Mouse (Mus musculus) midbrain, embryonic 16.5 days (tissue): ENCODE measurements at regions not wholly inside any gene's neighbourhood (a gene's known extent, or its start where the extent isn't known, plus 50 kb on each side); places are given as distances from the start of the nearest gene placed in this dataset.

Experiments
- ATAC-seq: fragments of 200-750 bp; cut with Nextera tagmentation; 2 replicates; pipeline ENCODE4 v1.8.0; 2017; ENCODE audit warnings: moderate TSS enrichment
- H3K27ac ChIP-seq: fragments of 300-500 bp; sonication (generic); 2 replicates; pipeline ENCODE4 v1.5.1; 2014; ENCODE audit warnings: mild to moderate bottlenecking, low read length, mixed read lengths
- H3K27me3 ChIP-seq: fragments of 300-500 bp; sonication (generic); 2 replicates; pipeline ENCODE4 v1.6.1; 2014; ENCODE audit warnings: low read depth, low read length, mixed read lengths; ENCODE audit not compliant: control insufficient read depth, insufficient read depth
- H3K36me3 ChIP-seq: fragments of 300-500 bp; sonication (generic); 2 replicates; pipeline ENCODE4 v1.6.1; 2014; ENCODE audit warnings: mild to moderate bottlenecking, low read length, moderate library complexity, mixed read lengths; ENCODE audit not compliant: control insufficient read depth, insufficient read depth
- H3K4me1 ChIP-seq: fragments of 300-500 bp; sonication (generic); 2 replicates; pipeline ENCODE4 v1.6.1; 2014; ENCODE audit warnings: mild to moderate bottlenecking, low read length, mixed read lengths; ENCODE audit not compliant: control insufficient read depth, insufficient read depth
- H3K4me2 ChIP-seq: fragments of 300-500 bp; sonication (generic); 2 replicates; pipeline ENCODE4 v1.6.1; 2014; ENCODE audit warnings: mild to moderate bottlenecking, low read length, mixed read lengths
- H3K4me3 ChIP-seq: fragments of 300-500 bp; sonication (generic); 2 replicates; pipeline ENCODE4 v1.5.1; 2014; ENCODE audit warnings: low read depth, mild to moderate bottlenecking, low read length, moderate library complexity, mixed read lengths
- H3K9ac ChIP-seq: fragments of 300-500 bp; sonication (generic); 2 replicates; pipeline ENCODE4 v1.6.1; 2014; ENCODE audit warnings: low read depth, low read length, mixed read lengths
- H3K9me3 ChIP-seq: fragments of 300-500 bp; sonication (generic); replicated peaks from 2 replicates; pipeline ENCODE4 v1.6.1; 2014; ENCODE audit warnings: mild to moderate bottlenecking, low read length, mixed read lengths; ENCODE audit not compliant: control insufficient read depth, poor library complexity, severe bottlenecking
- WGBS: fragments of 180-500 bp; shearing (Covaris S2); extraction: QIAGEN DNeasy Blood & Tissue Kit; methylation state at CpG from one replicate; pipeline ENCODE4 v1.1.7; 2014; 5-methylcytosine and 5-hydroxymethylcytosine counted together

DNA sequence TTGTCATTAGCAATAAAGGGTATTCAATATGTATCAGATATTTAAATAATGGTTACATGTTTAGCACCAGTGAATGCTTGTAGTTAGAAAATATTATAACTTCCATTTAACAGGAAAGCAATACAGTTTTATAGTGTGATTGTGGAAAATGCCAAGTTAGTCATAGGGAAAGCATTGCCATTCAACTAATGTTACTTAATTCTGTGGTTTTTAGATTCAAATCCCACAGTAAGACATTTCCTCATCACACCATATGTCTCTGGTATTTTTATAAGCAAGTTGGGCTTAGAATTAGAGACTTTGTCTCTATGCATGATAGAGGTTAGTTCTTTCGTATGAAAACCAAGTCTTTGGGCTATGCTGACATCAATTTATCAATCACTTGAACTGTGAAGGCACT is 133.0 kb downstream of the Prr30 start:
- H3K27me3 ChIP-seq: no peaks in the 10 kb centered on the region
- no peak overlapping the region for H3K27ac ChIP-seq
- no peaks in the 10 kb centered on the region for H3K9me3 ChIP-seq
- H3K36me3 ChIP-seq: no peaks in the 10 kb centered on the region
- H3K9ac ChIP-seq: no peak overlapping the region
- no peak overlapping the region for H3K4me2 ChIP-seq
- WGBS: 88% methylated on average over 1 of the region's 1 CpGs
- ATAC-seq: no peak
- H3K4me1 ChIP-seq: peaks cover 3% of the 10 kb centered on the region; the same call in 1 of the 2 replicates
- no peak overlapping the region for H3K4me3 ChIP-seq

DNA sequence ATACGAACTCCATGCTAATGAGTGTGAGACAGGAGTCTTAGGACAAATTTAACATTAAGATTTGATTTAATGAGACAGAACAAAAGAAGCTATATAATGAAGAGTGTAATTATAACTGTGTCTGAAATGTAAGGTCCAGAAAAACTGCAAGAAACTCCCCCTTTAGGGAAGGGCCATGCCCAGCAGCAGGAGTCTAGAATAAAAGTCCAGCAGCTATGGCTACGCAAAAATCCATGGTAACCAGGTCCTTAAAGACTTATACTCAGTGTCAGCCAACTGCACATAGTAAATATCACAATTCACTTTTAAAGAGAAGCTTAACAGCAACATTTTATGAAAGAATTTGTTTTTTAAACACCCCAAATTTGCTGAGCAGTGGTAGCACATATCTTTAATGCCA is 143.3 kb downstream of the Prr30 start:
- no peak for ATAC-seq
- Histone ChIP-seq H3K36me3 (no peaks in the 10 kb centered on the region), H3K27me3 (no peaks in the 10 kb centered on the region), H3K9ac (no peak overlapping the region), H3K4me3 (no peak overlapping the region), H3K9me3 (no peaks in the 10 kb centered on the region), H3K4me1 (peaks cover 5% of the 10 kb centered on the region; the same call in 1 of the 2 replicates), H3K4me2 (no peak overlapping the region), H3K27ac (no peak overlapping the region)
- WGBS: 74% methylated on average over 2 of the region's 2 CpGs

DNA sequence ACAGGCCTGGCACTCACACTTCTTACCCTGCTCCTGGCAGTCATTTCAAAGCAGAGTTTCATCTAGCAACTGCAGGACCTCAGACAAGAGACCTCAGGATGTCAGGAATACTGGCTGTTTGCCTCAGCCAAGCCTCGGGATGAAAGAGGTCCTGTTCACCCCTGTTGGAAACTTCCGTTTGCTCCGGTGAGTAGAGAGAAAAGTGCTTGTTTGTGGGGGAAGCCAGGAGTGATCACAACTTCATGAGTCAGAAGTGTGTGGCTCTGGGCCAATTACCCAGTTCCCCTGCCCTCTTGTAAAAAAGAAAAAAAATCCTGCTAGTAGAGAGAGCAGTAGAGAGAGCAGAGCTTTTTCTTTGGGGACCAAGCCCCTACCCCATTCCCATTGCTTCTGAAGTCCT is 144.2 kb downstream of the Prr30 start:
- peak overlapping the region; percentile 11; the same call in 1 of the 2 replicates for H3K27ac ChIP-seq
- WGBS: 33% methylated on average over 3 of the region's 3 CpGs
- ATAC-seq: peak; percentile 82

DNA sequence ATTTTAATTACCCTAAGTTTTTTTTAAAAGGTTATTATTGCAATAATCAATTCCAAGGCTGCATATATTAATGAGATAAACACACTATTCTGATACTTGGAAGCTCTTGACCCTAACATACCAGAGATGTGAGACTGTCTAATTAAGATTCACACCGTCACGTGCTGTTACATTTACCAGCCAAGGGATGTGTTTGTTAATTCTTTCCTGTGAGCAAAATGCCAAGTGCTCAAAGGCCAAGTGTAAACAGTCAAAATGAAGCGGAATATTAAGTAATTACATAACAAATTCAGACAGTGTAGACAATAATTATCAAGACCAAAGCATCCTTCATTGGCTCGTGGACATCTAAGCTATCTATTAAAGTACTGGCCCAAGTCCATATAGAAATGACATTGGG is 145.3 kb downstream of the Prr30 start:
- Histone ChIP-seq H3K27ac (no peak overlapping the region), H3K9ac (no peak overlapping the region), H3K27me3 (no peaks in the 10 kb centered on the region), H3K36me3 (no peaks in the 10 kb centered on the region), H3K4me3 (no peak overlapping the region), H3K4me2 (no peak overlapping the region), H3K4me1 (peaks cover 5% of the 10 kb centered on the region; the same call in 1 of the 2 replicates), H3K9me3 (no peaks in the 10 kb centered on the region)
- no peak for ATAC-seq
- 55% methylated on average over 4 of the region's 4 CpGs for WGBS

More for the DNA sequence above, 144.2 kb downstream of the Prr30 start:
- Histone ChIP-seq H3K4me1 (peaks cover 5% of the 10 kb centered on the region; the same call in 1 of the 2 replicates), H3K4me2 (no peak overlapping the region), H3K9me3 (no peaks in the 10 kb centered on the region), H3K4me3 (no peak overlapping the region), H3K27me3 (no peaks in the 10 kb centered on the region), H3K36me3 (no peaks in the 10 kb centered on the region), H3K9ac (no peak overlapping the region)

DNA sequence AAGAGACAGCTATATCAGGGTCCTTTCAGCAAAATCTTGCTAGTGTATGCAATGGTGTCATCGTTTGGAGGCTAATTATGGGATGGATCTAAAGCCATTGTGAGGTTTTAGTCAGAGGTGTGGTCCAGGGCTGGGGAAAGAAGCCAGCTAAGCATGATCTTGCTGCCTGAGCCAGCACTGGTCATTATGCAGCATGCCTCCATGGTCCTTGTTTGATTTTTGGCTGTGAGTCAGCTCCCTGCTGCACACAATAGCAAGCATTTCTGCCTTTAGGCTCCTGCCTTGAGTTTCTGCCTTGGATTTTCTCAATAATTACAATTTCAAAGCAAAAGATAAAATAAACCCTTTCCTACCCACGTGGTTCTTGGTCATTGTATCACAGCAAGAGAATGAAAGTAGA is 147.4 kb downstream of the Prr30 start:
- no peak overlapping the region for H3K9ac ChIP-seq
- no peaks in the 10 kb centered on the region for H3K9me3 ChIP-seq
- H3K4me1 ChIP-seq: peaks cover 5% of the 10 kb centered on the region; the same call in 1 of the 2 replicates
- H3K27ac ChIP-seq: no peak overlapping the region
- no peaks in the 10 kb centered on the region for H3K36me3 ChIP-seq
- no peak overlapping the region for H3K4me2 ChIP-seq
- WGBS: 52% methylated on average over 2 of the region's 2 CpGs
- no peak overlapping the region for H3K4me3 ChIP-seq
- ATAC-seq: no peak
- H3K27me3 ChIP-seq: no peaks in the 10 kb centered on the region

DNA sequence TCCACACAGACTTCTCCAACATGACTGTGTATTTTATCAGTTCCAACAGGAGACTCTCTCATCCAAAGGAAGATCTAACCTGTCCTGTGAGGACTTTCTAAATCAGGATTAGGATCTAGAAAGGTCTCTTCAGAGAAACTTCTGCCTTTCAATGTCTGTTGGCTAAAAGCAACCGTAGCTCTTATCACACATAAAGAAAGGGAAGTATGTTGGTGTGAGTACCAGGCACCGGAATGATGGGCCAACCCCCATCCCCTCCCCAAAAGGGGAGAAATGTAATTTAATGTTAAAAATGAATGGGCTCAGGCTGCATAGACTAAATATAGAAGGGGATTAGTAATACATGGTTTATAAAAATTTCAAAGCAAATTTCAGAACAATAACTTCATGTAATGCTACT is 149.9 kb downstream of the Prr30 start:
- Histone ChIP-seq H3K4me2 (no peak overlapping the region), H3K4me1 (0 out of 2 replicates have a peak, but pooled peaks cover 5% of the 10 kb centered on the region), H3K27me3 (no peaks in the 10 kb centered on the region), H3K9me3 (no peaks in the 10 kb centered on the region), H3K4me3 (no peak overlapping the region), H3K36me3 (no peaks in the 10 kb centered on the region), H3K9ac (no peak overlapping the region), H3K27ac (no peak overlapping the region)
- 87% methylated on average over 2 of the region's 2 CpGs for WGBS
- ATAC-seq: no peak

DNA sequence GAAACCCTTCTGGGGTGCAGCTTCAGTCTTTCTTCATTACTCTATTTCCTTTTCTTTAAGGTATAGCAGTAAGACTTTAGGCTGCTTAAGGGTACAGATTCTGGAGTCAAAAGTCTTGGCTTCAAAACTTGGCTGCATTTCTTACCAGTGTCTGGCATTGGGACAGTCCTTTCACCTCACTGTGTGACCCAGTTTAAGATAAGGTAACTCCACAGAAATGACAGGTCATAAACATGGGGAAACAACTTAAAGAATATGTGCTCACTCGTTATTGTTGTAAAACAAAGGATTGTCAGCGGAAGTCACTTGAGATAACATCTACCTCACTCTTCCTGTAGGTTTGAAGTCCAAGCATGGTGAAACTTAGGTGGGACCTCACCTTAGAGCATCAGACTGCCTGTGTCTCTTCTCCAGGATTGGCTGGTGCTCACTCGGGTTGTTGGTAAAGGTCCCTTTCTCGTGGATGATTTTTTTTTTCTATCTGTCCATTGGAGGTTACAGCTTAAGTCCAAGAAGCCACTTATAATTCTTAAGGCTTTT is 150.4 kb downstream of the Prr30 start:
- ATAC-seq: no peak
- WGBS: 92% methylated on average over 4 of the region's 4 CpGs
- no peak overlapping the region for H3K27ac ChIP-seq
- no peaks in the 10 kb centered on the region for H3K36me3 ChIP-seq
- no peak overlapping the region for H3K4me2 ChIP-seq
- 0 out of 2 replicates have a peak, but pooled peaks cover 5% of the 10 kb centered on the region for H3K4me1 ChIP-seq
- no peaks in the 10 kb centered on the region for H3K9me3 ChIP-seq
- no peak overlapping the region for H3K9ac ChIP-seq
- no peaks in the 10 kb centered on the region for H3K27me3 ChIP-seq
- no peak overlapping the region for H3K4me3 ChIP-seq

DNA sequence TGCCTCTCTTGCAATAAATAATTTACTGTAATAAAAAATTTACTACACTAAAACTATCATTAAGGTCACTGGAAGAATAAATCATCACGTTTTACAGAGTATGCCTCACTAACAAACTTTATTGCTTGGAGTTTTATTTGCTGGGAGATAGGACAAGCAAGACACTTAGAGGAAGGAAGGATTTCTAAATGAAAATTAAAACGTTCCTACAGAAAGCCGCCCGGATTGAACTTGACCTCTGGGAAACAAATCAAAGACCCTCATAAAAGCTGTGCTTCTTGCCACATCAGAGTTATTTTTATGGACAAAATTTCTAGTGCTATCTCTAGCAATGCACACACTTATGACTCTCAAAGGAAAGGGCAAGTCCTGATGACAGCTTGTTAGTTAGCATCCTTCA is 156.6 kb downstream of the Prr30 start:
- no peaks in the 10 kb centered on the region for H3K27me3 ChIP-seq
- H3K4me3 ChIP-seq: no peak overlapping the region
- no peak overlapping the region for H3K9ac ChIP-seq
- H3K4me2 ChIP-seq: no peak overlapping the region
- no peak for ATAC-seq
- no peaks in the 10 kb centered on the region for H3K4me1 ChIP-seq
- H3K9me3 ChIP-seq: no peaks in the 10 kb centered on the region
- no peaks in the 10 kb centered on the region for H3K36me3 ChIP-seq
- no peak overlapping the region for H3K27ac ChIP-seq
- WGBS: 69% methylated on average over 4 of the region's 4 CpGs

DNA sequence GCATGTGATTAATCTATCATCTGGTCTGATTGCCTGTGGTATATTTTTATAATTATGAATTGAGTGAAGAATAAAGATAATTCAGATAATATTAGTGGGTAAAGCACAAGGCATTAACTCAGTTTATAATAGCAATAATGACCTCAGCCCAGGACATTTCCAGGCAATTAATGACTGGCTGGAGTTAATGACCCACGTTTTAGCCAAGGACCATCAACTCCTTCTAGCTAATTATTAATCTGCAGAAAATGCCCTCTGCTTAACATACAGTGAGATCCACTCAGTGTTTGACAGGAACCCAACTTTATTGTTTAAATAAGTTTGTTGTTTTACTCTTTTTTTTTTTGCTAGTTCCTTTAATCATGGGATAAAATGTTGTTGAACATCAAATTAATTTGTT is 199.1 kb downstream of the Prr30 start:
- H3K4me2 ChIP-seq: no peak overlapping the region
- 78% methylated on average over 1 of the region's 1 CpGs for whole genome bisulfite sequencing
- H3K36me3 ChIP-seq: no peaks in the 10 kb centered on the region
- no peak overlapping the region for H3K27ac ChIP-seq
- H3K27me3 ChIP-seq: no peaks in the 10 kb centered on the region
- no peak overlapping the region for H3K4me3 ChIP-seq
- H3K4me1 ChIP-seq: no peaks in the 10 kb centered on the region
- H3K9me3 ChIP-seq: no peaks in the 10 kb centered on the region
- ATAC-seq: no peak
- H3K9ac ChIP-seq: no peak overlapping the region
